Mouse (Mus musculus) thymus, adult 2 months (tissue): ENCODE measurements around the gene Cnn1.

Experiments used
- CTCF ChIP-seq: fragments of 200-500 bp; IDR thresholded peaks from 2 replicates; pipeline ENCODE4 v1.5.1; 2012; ENCODE audit warnings: mild to moderate bottlenecking, control low read depth, low read length, moderate library complexity, borderline replicate concordance; ENCODE audit not compliant: control insufficient read depth, poor library complexity, insufficient read depth; ENCODE audit errors: extremely low read depth
- POLR2A ChIP-seq: fragments of 200-500 bp; IDR thresholded peaks from 2 replicates; pipeline ENCODE4 v1.6.1; 2012; ENCODE audit warnings: mild to moderate bottlenecking, low read length, control low read depth, moderate library complexity; ENCODE audit not compliant: control insufficient read depth, poor library complexity, insufficient read depth; ENCODE audit errors: extremely low read depth

DNA sequence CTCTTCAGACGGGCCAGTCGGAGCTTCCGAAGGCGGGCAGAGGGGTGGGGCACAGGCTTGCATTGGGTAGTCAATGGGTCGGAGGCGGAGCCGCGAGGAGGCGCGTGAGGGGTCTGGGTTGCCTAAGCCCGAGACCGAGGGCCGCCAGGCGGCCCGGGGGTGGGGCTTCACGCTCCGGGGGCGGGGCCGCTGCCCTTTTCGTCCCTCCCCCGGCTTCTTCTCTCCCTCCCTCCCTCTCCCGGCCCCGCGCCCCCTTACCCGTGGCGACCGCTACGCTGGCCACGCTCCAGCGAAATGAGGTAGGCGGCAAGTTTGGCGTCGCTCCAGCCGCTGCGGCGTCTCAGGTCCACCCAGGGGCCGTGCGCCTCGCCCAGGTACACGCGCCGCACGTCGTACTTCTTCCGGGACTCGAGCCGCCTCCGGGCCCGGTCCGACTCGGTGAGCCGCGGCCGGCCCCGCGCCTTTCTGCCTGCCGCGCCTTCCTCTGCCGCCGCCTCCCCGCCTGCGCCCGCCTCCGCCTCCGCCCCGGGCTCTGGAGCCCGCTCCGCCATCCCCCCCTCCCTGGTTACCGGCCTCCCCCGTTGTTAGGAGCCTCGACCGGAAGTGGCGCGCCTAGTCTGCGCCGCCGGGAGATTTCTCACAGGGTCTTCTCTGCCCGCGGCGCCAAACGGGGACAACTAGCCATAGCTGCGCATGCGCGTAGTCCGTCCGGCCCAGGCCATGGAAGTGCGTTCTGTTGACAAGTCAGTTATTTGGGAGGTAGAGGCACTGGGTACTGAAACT is 28.0 kb upstream of the Cnn1 start, which contains the start of the genes Gm49318 and Zfp653:
- peak; percentile 47 for TF ChIP-seq CTCF
- peak; percentile 31; the same call in 1 of the 2 replicates for TF ChIP-seq POLR2A
